Mouse (Mus musculus) liver, embryonic 18 days (tissue): Measurements from ENCODE around the gene Hist1h2bf. TPM values are rescaled to one million over a fixed set of nuclear protein-coding genes. Genes with fewer than 3 reads are reported as not detected.

Experiments
- polyA plus RNA-seq: library from polyadenylated mRNA; depleted of rRNA; stranded (reverse); fragments of >200 nt; gene quantifications from 2 replicates; pipeline ENCODE4 v1.2.3, GENCODE M21; 2012; rRNA removed

Hist1h2bf gene
- polyA plus RNA-seq, 1 experiment = 6.2 TPM

Other genes with a start within 250 kb of the Hist1h2bf start
- gene Zfp322a, start 205.0 kb downstream of the Hist1h2bf start, polyA plus RNA-seq = 5.1 and 5.9 TPM in 2 replicates
- 3.2 and 3.3 TPM in 2 replicates for gene Abt1, start 150.3 kb downstream of the Hist1h2bf start, polyA plus RNA-seq
- 0.42 and 0.58 TPM in 2 replicates for gene Btn1a1, start 108.3 kb downstream of the Hist1h2bf start, polyA plus RNA-seq
- not detected in 2 replicates for gene Btn2a2, start 85.3 kb downstream of the Hist1h2bf start, polyA plus RNA-seq
- 8.9 and 10.2 TPM in 2 replicates for gene Hist1h4h, start 43.1 kb downstream of the Hist1h2bf start, polyA plus RNA-seq
- 137 and 207 TPM in 2 replicates for gene Hist1h2af, start 40.3 kb downstream of the Hist1h2bf start, polyA plus RNA-seq
- gene Hist1h3g, start 38.8 kb downstream of the Hist1h2bf start, polyA plus RNA-seq = 13.8 and 25.0 TPM in 2 replicates
- gene Hist1h2bh, start 30.8 kb downstream of the Hist1h2bf start, polyA plus RNA-seq = 2.9 and 3.2 TPM in 2 replicates
- gene Hist1h3f, start 30.1 kb downstream of the Hist1h2bf start, polyA plus RNA-seq = 1.5 and 2.1 TPM in 2 replicates
- 5.8 and 7.7 TPM in 2 replicates for gene Hist1h4f, start 22.5 kb downstream of the Hist1h2bf start, polyA plus RNA-seq
- gene Hist1h1d, start 20.9 kb downstream of the Hist1h2bf start, polyA plus RNA-seq = 0.32 and 0.52 TPM in 2 replicates
- 9.6 and 10.2 TPM in 2 replicates for gene Hist1h3e, start 11.8 kb downstream of the Hist1h2bf start, polyA plus RNA-seq
- 5.8 and 7.7 TPM in 2 replicates for gene Hist1h2ae, start 3.0 kb downstream of the Hist1h2bf start, polyA plus RNA-seq
- gene Hist1h2bg, start 2.8 kb downstream of the Hist1h2bf start, polyA plus RNA-seq = 17.2 and 22.8 TPM in 2 replicates
- gene Hist1h2ad, start 185 bp upstream of the Hist1h2bf start, polyA plus RNA-seq = 3.7 and 4.7 TPM in 2 replicates
- 8.9 and 13.3 TPM in 2 replicates for gene Hist1h3d, start 1.6 kb upstream of the Hist1h2bf start, polyA plus RNA-seq
- gene Hist1h4d, start 7.4 kb upstream of the Hist1h2bf start, polyA plus RNA-seq = 3.9 and 4.3 TPM in 2 replicates
- 1.4 and 2.2 TPM in 2 replicates for gene Hist1h2be, start 46.9 kb upstream of the Hist1h2bf start, polyA plus RNA-seq
- 3.3 and 4.1 TPM in 2 replicates for gene Hist1h1e, start 48.4 kb upstream of the Hist1h2bf start, polyA plus RNA-seq
- 0.76 and 1.2 TPM in 2 replicates for gene Hist1h2ac, start 109.8 kb upstream of the Hist1h2bf start, polyA plus RNA-seq
- gene Hist1h2bc, start 110.0 kb upstream of the Hist1h2bf start, polyA plus RNA-seq = 165 and 208 TPM in 2 replicates
- gene Hist1h1t, start 121.6 kb upstream of the Hist1h2bf start, polyA plus RNA-seq = not detected in 2 replicates
- 2.3 and 3.2 TPM in 2 replicates for gene Hist1h4c, start 124.3 kb upstream of the Hist1h2bf start, polyA plus RNA-seq
- gene Hfe, start 136.7 kb upstream of the Hist1h2bf start, polyA plus RNA-seq = 10.0 and 10.7 TPM in 2 replicates
- 40.4 and 60.9 TPM in 2 replicates for gene Hist1h1c, start 164.6 kb upstream of the Hist1h2bf start, polyA plus RNA-seq
- 16.3 and 21.4 TPM in 2 replicates for gene Hist1h3c, start 171.4 kb upstream of the Hist1h2bf start, polyA plus RNA-seq
- 5.1 and 8.2 TPM in 2 replicates for gene Hist1h2bb, start 172.5 kb upstream of the Hist1h2bf start, polyA plus RNA-seq
- gene Hist1h2ab, start 176.9 kb upstream of the Hist1h2bf start, polyA plus RNA-seq = 13.7 and 14.6 TPM in 2 replicates
- gene Hist1h3b, start 178.1 kb upstream of the Hist1h2bf start, polyA plus RNA-seq = 14.5 and 19.5 TPM in 2 replicates
- gene Hist1h4b, start 182.8 kb upstream of the Hist1h2bf start, polyA plus RNA-seq = 7.3 and 11.1 TPM in 2 replicates
- 2.8 and 3.4 TPM in 2 replicates for gene Hist1h4a, start 187.0 kb upstream of the Hist1h2bf start, polyA plus RNA-seq
- 11.4 and 14.3 TPM in 2 replicates for gene Hist1h3a, start 188.2 kb upstream of the Hist1h2bf start, polyA plus RNA-seq
- gene Hist1h1a, start 189.5 kb upstream of the Hist1h2bf start, polyA plus RNA-seq = 3.2 and 4.1 TPM in 2 replicates
- not detected in 2 replicates for gene Trim38, start 195.7 kb upstream of the Hist1h2bf start, polyA plus RNA-seq
- 17.4 and 22.1 TPM in 2 replicates for gene Slc17a2, start 232.8 kb upstream of the Hist1h2bf start, polyA plus RNA-seq